Mouse (Mus musculus): ENCODE results near the gene Cdk2ap2.

GRCm38 (mm10) chr19:4057962-4058361 lies 39.0 kb upstream of the Cdk2ap2 start:
- TF ChIP-seq POLR2A (IDR thresholded peaks at IDR 0.05; ENCODE audit: insufficient read depth, low read length), result no peak
- TF ChIP-seq CTCF (IDR thresholded peaks at IDR 0.05; ENCODE audit: low read depth, low read length), result no peak
- TF ChIP-seq EP300 (IDR thresholded peaks at IDR 0.05; ENCODE audit: insufficient read depth, low read depth, low read length), result no peak

Data from ES-Bruce4 (cell line).